Mouse (Mus musculus) MEL (cell line): Measurements from ENCODE around the gene Cdh10. TPM values are rescaled to one million over a fixed set of nuclear protein-coding genes. Genes with fewer than 3 reads are reported as not detected.

ENCODE experiments used
- DNase-seq: peaks from one replicate; pipeline ENCODE4 v3.0.0; 2011; ENCODE audit warnings: low read depth, low spot score
- H3K27ac ChIP-seq: 2 replicates; pipeline ENCODE4 v1.5.1; 2012; ENCODE audit warnings: low read depth, mild to moderate bottlenecking, control low read depth, low read length, moderate library complexity; ENCODE audit not compliant: control insufficient read depth
- H3K27me3 ChIP-seq, 2 experiments: fragments of 150-350 bp in 1 of 2; sonication (generic) in 1 of 2; 2 replicates each; pipeline ENCODE4 v1.6.1; 2012; ENCODE audit warnings: low read length in 2 of 2, mild to moderate bottlenecking in 2 of 2, improper control_type of control experiment in 1 of 2, moderate library complexity in 1 of 2; ENCODE audit not compliant: insufficient read depth in 2 of 2, control insufficient read depth in 1 of 2
- H3K36me3 ChIP-seq, 2 experiments: 2 replicates each; pipeline ENCODE4 v1.6.1; 2012 to 2014; ENCODE audit warnings: low read length in 2 of 2, improper control_type of control experiment in 1 of 2, inconsistent platforms in 1 of 2, mild to moderate bottlenecking in 1 of 2; ENCODE audit not compliant: insufficient read depth in 2 of 2, control insufficient read depth in 1 of 2
- H3K4me1 ChIP-seq, 2 experiments: fragments of 150-350 bp in 1 of 2; sonication (generic) in 1 of 2; 2 replicates each; pipeline ENCODE4 v1.6.1; 2012; ENCODE audit warnings: low read length in 2 of 2, improper control_type of control experiment in 1 of 2, mild to moderate bottlenecking in 1 of 2; ENCODE audit not compliant: insufficient read depth in 2 of 2, control insufficient read depth in 1 of 2
- H3K4me3 ChIP-seq, 2 experiments: fragments of 150-350 bp in 1 of 2; sonication (generic) in 1 of 2; 2 replicates each; pipeline ENCODE4 v1.5.1; 2012; ENCODE audit warnings: low read depth in 2 of 2, low read length in 2 of 2, mild to moderate bottlenecking in 2 of 2, moderate library complexity in 2 of 2, control low read depth in 1 of 2, improper control_type of control experiment in 1 of 2; ENCODE audit not compliant: control insufficient read depth in 1 of 2, insufficient read depth in 1 of 2
- H3K79me2 ChIP-seq: 2 replicates; pipeline ENCODE4 v1.6.1; 2012; ENCODE audit warnings: mild to moderate bottlenecking, low read length, moderate library complexity; ENCODE audit not compliant: control insufficient read depth, poor library complexity, insufficient read depth
- H3K9ac ChIP-seq: 2 replicates; pipeline ENCODE4 v1.6.1; 2012; ENCODE audit warnings: low read depth, mild to moderate bottlenecking, control low read depth, low read length, moderate library complexity; ENCODE audit not compliant: control insufficient read depth, poor library complexity, severe bottlenecking
- H3K9me3 ChIP-seq: fragments of 150-350 bp; sonication (generic); replicated peaks from 2 replicates; pipeline ENCODE4 v1.6.1; 2012; ENCODE audit warnings: mild to moderate bottlenecking, low read length, improper control_type of control experiment, moderate library complexity; ENCODE audit not compliant: insufficient read depth
- BHLHE40 ChIP-seq: IDR thresholded peaks from 2 replicates; pipeline ENCODE4 v1.6.1; 2012; ENCODE audit warnings: low read depth, mild to moderate bottlenecking, inconsistent platforms, low read length, improper control_type of control experiment, borderline replicate concordance
- CHD1 ChIP-seq: IDR thresholded peaks from 2 replicates; pipeline ENCODE4 v1.6.1; 2012; ENCODE audit warnings: low read depth, mild to moderate bottlenecking, inconsistent platforms, low read length, improper control_type of control experiment
- CTCF ChIP-seq, 3 experiments: IDR thresholded peaks in 2 of 3; conservative IDR thresholded peaks in 1 of 3; 2 replicates each; pipeline ENCODE4 v1.5.1; 2011 to 2012; ENCODE audit warnings: low read length in 3 of 3, low read depth in 2 of 3, mild to moderate bottlenecking in 2 of 3, improper control_type of control experiment in 1 of 3, inconsistent platforms in 1 of 3, mixed read lengths in 1 of 3, moderate library complexity in 1 of 3; ENCODE audit not compliant: control insufficient read depth in 1 of 3, insufficient read depth in 1 of 3, poor library complexity in 1 of 3, severe bottlenecking in 1 of 3
- E2F4 ChIP-seq: IDR thresholded peaks from 2 replicates; pipeline ENCODE4 v1.6.1; 2011; ENCODE audit warnings: low read depth, low read length, improper control_type of control experiment, borderline replicate concordance
- ELF1 ChIP-seq: IDR thresholded peaks from 2 replicates; pipeline ENCODE4 v1.6.1; 2014; ENCODE audit warnings: low read depth, mild to moderate bottlenecking, inconsistent platforms, low read length, improper control_type of control experiment, moderate library complexity
- GATA1 ChIP-seq: IDR thresholded peaks from 2 replicates; pipeline ENCODE4 v1.6.1; 2011; ENCODE audit warnings: low read depth, low read length, improper control_type of control experiment
- HCFC1 ChIP-seq: IDR thresholded peaks from 2 replicates; pipeline ENCODE4 v1.6.1; 2012; ENCODE audit warnings: low read depth, mild to moderate bottlenecking, inconsistent platforms, low read length, improper control_type of control experiment, moderate library complexity
- JUND ChIP-seq: IDR thresholded peaks from 2 replicates; pipeline ENCODE4 v1.6.1; 2011; ENCODE audit warnings: low read depth, mild to moderate bottlenecking, improper control_type of control experiment, low read length
- MEF2A ChIP-seq: IDR thresholded peaks from 2 replicates; pipeline ENCODE4 v1.6.1; 2014; ENCODE audit warnings: low read depth, mild to moderate bottlenecking, inconsistent platforms, low read length, improper control_type of control experiment; ENCODE audit not compliant: poor library complexity, insufficient replicate concordance, severe bottlenecking; ENCODE audit errors: extremely low read depth
- MXI1 ChIP-seq: IDR thresholded peaks from 2 replicates; pipeline ENCODE4 v1.6.1; 2011; ENCODE audit warnings: mild to moderate bottlenecking, low read depth, low read length, improper control_type of control experiment
- MYB ChIP-seq: IDR thresholded peaks from 2 replicates; pipeline ENCODE4 v1.6.1; 2011; ENCODE audit warnings: mild to moderate bottlenecking, low read depth, low read length, improper control_type of control experiment
- MYC ChIP-seq: IDR thresholded peaks from 2 replicates; pipeline ENCODE4 v1.6.1; 2011; ENCODE audit warnings: low read depth, mild to moderate bottlenecking, low read length, improper control_type of control experiment, moderate library complexity
- NELFE ChIP-seq: IDR thresholded peaks from 2 replicates; pipeline ENCODE4 v1.6.1; 2011; ENCODE audit warnings: low read depth, low read length, improper control_type of control experiment
- POLR2A ChIP-seq, 2 experiments: IDR thresholded peaks; 2 replicates each; pipeline ENCODE4 v1.6.1; 2011 to 2012; ENCODE audit warnings: low read length in 2 of 2, mild to moderate bottlenecking in 2 of 2, control low read depth in 1 of 2, improper control_type of control experiment in 1 of 2, low read depth in 1 of 2, moderate library complexity in 1 of 2; ENCODE audit not compliant: control insufficient read depth in 1 of 2, insufficient read depth in 1 of 2, poor library complexity in 1 of 2
- RAD21 ChIP-seq: IDR thresholded peaks from 2 replicates; pipeline ENCODE4 v1.6.1; 2011; ENCODE audit warnings: mild to moderate bottlenecking, low read depth, low read length, improper control_type of control experiment
- RCOR1 ChIP-seq: IDR thresholded peaks from 2 replicates; pipeline ENCODE4 v1.6.1; 2012; ENCODE audit warnings: low read depth, mild to moderate bottlenecking, inconsistent platforms, low read length, improper control_type of control experiment
- TAL1 ChIP-seq: IDR thresholded peaks from 2 replicates; pipeline ENCODE4 v1.6.1; 2012; ENCODE audit warnings: mild to moderate bottlenecking, inconsistent platforms, low read length, moderate library complexity, mixed read lengths
- TBP ChIP-seq: IDR thresholded peaks from 2 replicates; pipeline ENCODE4 v1.8.0; 2011; ENCODE audit warnings: low read depth, low read length, improper control_type of control experiment
- UBTF ChIP-seq: IDR thresholded peaks from 2 replicates; pipeline ENCODE4 v1.6.1; 2012; ENCODE audit warnings: low read depth, mild to moderate bottlenecking, inconsistent platforms, low read length, improper control_type of control experiment, moderate library complexity, borderline replicate concordance; ENCODE audit not compliant: insufficient read depth
- USF1 ChIP-seq: IDR thresholded peaks from 2 replicates; pipeline ENCODE4 v1.6.1; 2014; ENCODE audit warnings: low read depth, mild to moderate bottlenecking, inconsistent platforms, low read length, improper control_type of control experiment, moderate library complexity
- USF2 ChIP-seq, 2 experiments: IDR thresholded peaks; 2 replicates each; pipeline ENCODE4 v1.6.1; 2011 to 2012; ENCODE audit warnings: improper control_type of control experiment in 2 of 2, low read length in 2 of 2, borderline replicate concordance in 1 of 2, inconsistent platforms in 1 of 2, low read depth in 1 of 2, mild to moderate bottlenecking in 1 of 2; ENCODE audit not compliant: insufficient read depth in 1 of 2
- ZC3H11A ChIP-seq: IDR thresholded peaks from 2 replicates; pipeline ENCODE4 v1.6.1; 2012; ENCODE audit warnings: low read depth, mild to moderate bottlenecking, inconsistent platforms, low read length, improper control_type of control experiment
- ZMIZ1 ChIP-seq: IDR thresholded peaks from 2 replicates; pipeline ENCODE4 v1.6.1; 2012; ENCODE audit warnings: low read depth, mild to moderate bottlenecking, inconsistent platforms, low read length, improper control_type of control experiment, moderate library complexity
- ZNF384 ChIP-seq: IDR thresholded peaks from 2 replicates; pipeline ENCODE4 v1.6.1; 2012; ENCODE audit warnings: low read depth, mild to moderate bottlenecking, inconsistent platforms, low read length, improper control_type of control experiment
- polyA plus RNA-seq, 2 experiments: library from polyadenylated mRNA; stranded (reverse) in 1 of 2; unstranded in 1 of 2; fragments of >175 nt in 1 of 2; fragments of >200 nt in 1 of 2; gene quantifications; 2 replicates each; pipeline versions ENCODE4 v1.2.1 to v1.2.4; 2012; ENCODE audit warnings: low replicate concordance in 2 of 2, low read depth in 1 of 2; ENCODE audit not compliant: insufficient read length in 2 of 2, insufficient read depth in 1 of 2, missing spikeins in 1 of 2
- total RNA-seq: library from RNA; depleted of rRNA; stranded (reverse); fragments of 300-350 nt; gene quantifications from 2 replicates; pipeline ENCODE4 v1.2.3, GENCODE M21; 2012

Cdh10 gene
- total and polyA plus RNA-seq, 3 experiments, result not detected

- no peaks in the 10 kb centered on the region for H3K27me3 ChIP-seq
- DNase-seq, result no peak
- TF ChIP-seq TBP, result no peak
- no peak for TF ChIP-seq MXI1
- no peak for TF ChIP-seq POLR2A (IDR thresholded peaks at IDR 0.05; ENCODE audit: control insufficient read depth in 1 of 2, insufficient read depth in 1 of 2, low read depth in 1 of 2, low read length in 2 of 2, poor library complexity in 1 of 2)
- TF ChIP-seq RAD21, result no peak
- peak; percentile 52; the same call in 1 of the 2 replicates for TF ChIP-seq MEF2A
- no peak for TF ChIP-seq JUND
- peak; percentile 83 for TF ChIP-seq USF1
- TF ChIP-seq E2F4, result no peak
- TF ChIP-seq CHD1, result no peak
- TF ChIP-seq TAL1, result no peak
- TF ChIP-seq CTCF (IDR thresholded peaks at IDR 0.05 in 2 of 3, conservative IDR thresholded peaks at IDR 0.05 in 1 of 3; ENCODE audit: control insufficient read depth in 1 of 3, insufficient read depth in 1 of 3, low read depth in 2 of 3, low read length in 3 of 3, poor library complexity in 1 of 3, severe bottlenecking in 1 of 3), result no peak
- 0 out of 4 replicates have a peak, but pooled peaks of 1 of the 2 experiments have one; percentile 32 for TF ChIP-seq USF2 (IDR thresholded peaks at IDR 0.05; ENCODE audit: borderline replicate concordance in 1 of 2, insufficient read depth in 1 of 2, low read depth in 1 of 2, low read length in 2 of 2)
- TF ChIP-seq, all 39 proteins: peak for 3
- no peaks in the 10 kb centered on the region for H3K36me3 ChIP-seq
- no peaks in the 10 kb centered on the region for H3K4me1 ChIP-seq
- no peaks in the 10 kb centered on the region for H3K79me2 ChIP-seq
- H3K9ac ChIP-seq, result no peak overlapping the region
- H3K27ac ChIP-seq, result no peak overlapping the region
- H3K9me3 ChIP-seq, result no peaks in the 10 kb centered on the region
- H3K4me3 ChIP-seq, result no peak overlapping the region
These were observed 174.8 kb downstream of the Cdh10 start for GRCm38 (mm10) chr15:18993512-18993911.

GRCm38 (mm10) chr15:18994294-18994693 is 175.5 kb downstream of the Cdh10 start:
- TF ChIP-seq USF2 (IDR thresholded peaks at IDR 0.05; ENCODE audit: borderline replicate concordance in 1 of 2, insufficient read depth in 1 of 2, low read depth in 1 of 2, low read length in 2 of 2) (no peak), GATA1 (no peak), CHD1 (no peak), NELFE (no peak), JUND (no peak), MYB (no peak), ELF1 (no peak), POLR2A (IDR thresholded peaks at IDR 0.05; ENCODE audit: control insufficient read depth in 1 of 2, insufficient read depth in 1 of 2, low read depth in 1 of 2, low read length in 2 of 2, poor library complexity in 1 of 2) (no peak), BHLHE40 (no peak), RCOR1 (no peak), UBTF (no peak), CTCF (IDR thresholded peaks at IDR 0.05 in 2 of 3, conservative IDR thresholded peaks at IDR 0.05 in 1 of 3; ENCODE audit: control insufficient read depth in 1 of 3, insufficient read depth in 1 of 3, low read depth in 2 of 3, low read length in 3 of 3, poor library complexity in 1 of 3, severe bottlenecking in 1 of 3) (no peak), ZMIZ1 (no peak), ZNF384 (no peak), MXI1 (no peak), MYC (no peak), MEF2A (no peak), TBP (no peak), ZC3H11A (no peak), HCFC1 (no peak)
- Histone ChIP-seq H3K79me2 (no peaks in the 10 kb centered on the region), H3K36me3 (no peaks in the 10 kb centered on the region), H3K9ac (no peak overlapping the region), H3K27me3 (no peaks in the 10 kb centered on the region), H3K27ac (no peak overlapping the region), H3K4me3 (no peak overlapping the region), H3K9me3 (no peaks in the 10 kb centered on the region), H3K4me1 (no peaks in the 10 kb centered on the region)
- no peak for DNase-seq
